Mouse (Mus musculus) CH12.LX (cell line): Measurements from ENCODE around the gene Arhgap5. TPM values are rescaled to one million over a fixed set of nuclear protein-coding genes. Genes with fewer than 3 reads are reported as not detected.

ENCODE experiments used
- DNase-seq: peaks from one replicate; pipeline ENCODE4 v3.0.0-alpha.2; 2013; ENCODE audit errors: extremely low read depth
- H3K27ac ChIP-seq: 2 replicates; pipeline ENCODE4 v1.5.1; 2012; ENCODE audit warnings: low read depth, mild to moderate bottlenecking, control low read depth, moderate library complexity; ENCODE audit not compliant: insufficient read depth
- H3K27me3 ChIP-seq: replicated peaks from 2 replicates; pipeline ENCODE3; 2012; ENCODE audit warnings: inconsistent platforms
- H3K36me3 ChIP-seq, 2 experiments: replicated peaks in 1 of 2; 2 replicates each; pipeline versions ENCODE3 to v1.6.1; 2012; ENCODE audit warnings: inconsistent platforms in 1 of 2, low read length in 1 of 2, mild to moderate bottlenecking in 1 of 2, mixed read lengths in 1 of 2, moderate library complexity in 1 of 2; ENCODE audit not compliant: control insufficient read depth in 1 of 2, insufficient read depth in 1 of 2
- H3K4me1 ChIP-seq, 2 experiments: 2 replicates each; pipeline ENCODE4 v1.6.1; 2012; ENCODE audit warnings: inconsistent platforms in 1 of 2, moderate library complexity in 1 of 2; ENCODE audit not compliant: insufficient read depth in 2 of 2, control insufficient read depth in 1 of 2
- H3K4me2 ChIP-seq: 2 replicates; pipeline ENCODE4 v1.6.1; 2012; ENCODE audit warnings: low read depth, mild to moderate bottlenecking, control low read depth; ENCODE audit not compliant: poor library complexity, insufficient read depth, severe bottlenecking
- H3K4me3 ChIP-seq, 3 experiments: fragments of 150-350 bp in 1 of 3; sonication (generic) in 1 of 3; replicated peaks in 1 of 3; 2 replicates each; pipeline versions ENCODE3 to v1.5.1; 2011 to 2012; ENCODE audit warnings: low read depth in 2 of 3, low read length in 2 of 3, mild to moderate bottlenecking in 2 of 3, moderate library complexity in 2 of 3, control low read depth in 1 of 3, improper control_type of control experiment in 1 of 3, inconsistent platforms in 1 of 3, mixed read lengths in 1 of 3; ENCODE audit not compliant: poor library complexity in 1 of 3
- H3K79me2 ChIP-seq: replicated peaks from 2 replicates; pipeline ENCODE4 v1.6.1; 2012; ENCODE audit warnings: mild to moderate bottlenecking, moderate library complexity; ENCODE audit not compliant: control insufficient read depth, poor library complexity, insufficient read depth, severe bottlenecking; ENCODE audit errors: extremely low read depth
- H3K9ac ChIP-seq: 2 replicates; pipeline ENCODE4 v1.6.1; 2012; ENCODE audit warnings: low read depth, mild to moderate bottlenecking, control low read depth, moderate library complexity; ENCODE audit not compliant: insufficient read depth
- H3K9me3 ChIP-seq: replicated peaks from 2 replicates; pipeline ENCODE3; 2012; ENCODE audit warnings: low read length, inconsistent platforms, mixed read lengths
- CTCF ChIP-seq, 2 experiments: IDR thresholded peaks in 1 of 2; conservative IDR thresholded peaks in 1 of 2; 2 replicates each; pipeline ENCODE4 v1.5.1; 2011 to 2012; ENCODE audit warnings: low read depth in 2 of 2, low read length in 2 of 2, improper control_type of control experiment in 1 of 2, inconsistent platforms in 1 of 2, mild to moderate bottlenecking in 1 of 2, moderate library complexity in 1 of 2
- EP300 ChIP-seq: IDR thresholded peaks from 2 replicates; pipeline ENCODE4 v1.6.1; 2011; ENCODE audit warnings: low read length, improper control_type of control experiment
- ETS1 ChIP-seq: conservative IDR thresholded peaks from 2 replicates; pipeline ENCODE4 v1.6.1; 2012; ENCODE audit warnings: low read depth, mild to moderate bottlenecking, inconsistent platforms, low read length, improper control_type of control experiment, moderate library complexity
- IRF4 ChIP-seq: IDR thresholded peaks from 2 replicates; pipeline ENCODE4 v1.6.1; 2014; ENCODE audit warnings: low read depth, mild to moderate bottlenecking, inconsistent platforms, low read length, improper control_type of control experiment
- JUN ChIP-seq: IDR thresholded peaks from 2 replicates; pipeline ENCODE4 v1.6.1; 2011; ENCODE audit warnings: low read depth, mild to moderate bottlenecking, low read length, improper control_type of control experiment, moderate library complexity; ENCODE audit not compliant: insufficient read depth
- JUND ChIP-seq: conservative IDR thresholded peaks from 2 replicates; pipeline ENCODE4 v1.6.1; 2011; ENCODE audit warnings: low read depth, low read length, improper control_type of control experiment
- MAFK ChIP-seq: IDR thresholded peaks from 2 replicates; pipeline ENCODE4 v1.6.1; 2011; ENCODE audit warnings: low read length, improper control_type of control experiment; ENCODE audit not compliant: insufficient replicate concordance
- MAX ChIP-seq: IDR thresholded peaks from 2 replicates; pipeline ENCODE4 v1.6.1; 2011; ENCODE audit warnings: low read length, improper control_type of control experiment
- MXI1 ChIP-seq: IDR thresholded peaks from 2 replicates; pipeline ENCODE4 v1.6.1; 2011; ENCODE audit warnings: mild to moderate bottlenecking, low read depth, low read length, improper control_type of control experiment
- MYC ChIP-seq: IDR thresholded peaks from 2 replicates; pipeline ENCODE4 v1.6.1; 2011; ENCODE audit warnings: low read depth, mild to moderate bottlenecking, improper control_type of control experiment, low read length
- NRF1 ChIP-seq: IDR thresholded peaks from 2 replicates; pipeline ENCODE4 v1.6.1; 2014; ENCODE audit warnings: low read depth, mild to moderate bottlenecking, inconsistent platforms, low read length, improper control_type of control experiment, moderate library complexity
- POLR2AphosphoS2 ChIP-seq: IDR thresholded peaks from 2 replicates; pipeline ENCODE4 v1.6.1; 2011; ENCODE audit warnings: low read depth, low read length, improper control_type of control experiment
- RAD21 ChIP-seq: IDR thresholded peaks from 2 replicates; pipeline ENCODE4 v1.6.1; 2011; ENCODE audit warnings: low read depth, mild to moderate bottlenecking, low read length, improper control_type of control experiment, moderate library complexity
- SIN3A ChIP-seq: IDR thresholded peaks from 2 replicates; pipeline ENCODE4 v1.6.1; 2012; ENCODE audit warnings: low read length, improper control_type of control experiment, inconsistent platforms
- TCF12 ChIP-seq: IDR thresholded peaks from 2 replicates; pipeline ENCODE4 v1.6.1; 2014; ENCODE audit warnings: low read depth, mild to moderate bottlenecking, inconsistent platforms, low read length, improper control_type of control experiment
- USF1 ChIP-seq: IDR thresholded peaks from 2 replicates; pipeline ENCODE4 v1.6.1; 2014; ENCODE audit warnings: low read depth, mild to moderate bottlenecking, inconsistent platforms, low read length, improper control_type of control experiment
- ZC3H11A ChIP-seq: IDR thresholded peaks from 2 replicates; pipeline ENCODE4 v1.6.1; 2012; ENCODE audit warnings: low read depth, mild to moderate bottlenecking, inconsistent platforms, low read length, improper control_type of control experiment
- ZKSCAN1 ChIP-seq: IDR thresholded peaks from 2 replicates; pipeline ENCODE4 v1.6.1; 2012; ENCODE audit warnings: low read depth, inconsistent platforms, low read length, improper control_type of control experiment, borderline replicate concordance
- ZMIZ1 ChIP-seq: IDR thresholded peaks from 2 replicates; pipeline ENCODE4 v1.6.1; 2012; ENCODE audit warnings: low read depth, mild to moderate bottlenecking, inconsistent platforms, low read length, improper control_type of control experiment
- ZNF384 ChIP-seq: IDR thresholded peaks from 2 replicates; pipeline ENCODE4 v1.6.1; 2012; ENCODE audit warnings: low read depth, low read length, improper control_type of control experiment, inconsistent platforms
- dilution Hi-C: fragments of 300-500 bp; cut with MboI; formaldehyde crosslinking; loops from 2 replicates; pipeline ENCODE4 v1.14.3; 2020; ENCODE audit warnings: low sequenced_read_pairs; ENCODE audit not compliant: extremely low pct_unique_long_range_greater_than_20kb, extremely low pct_ligation_motif_present
- in situ Hi-C: fragments of 300-500 bp; cut with MboI; formaldehyde crosslinking; loops from 3 replicates; pipeline ENCODE4 v1.14.3; 2019; ENCODE audit warnings: low sequenced_read_pairs, low pct_ligation_motif_present, low pct_unique_long_range_greater_than_20kb, mixed read lengths
- polyA plus RNA-seq: library from polyadenylated mRNA; unstranded; fragments of >175 nt; gene quantifications from 2 replicates; pipeline ENCODE4 v1.2.1, GENCODE M21; 2012; ENCODE audit warnings: low read depth; ENCODE audit not compliant: insufficient read length
- total RNA-seq, 2 experiments: library from RNA; depleted of rRNA; stranded (reverse); fragments of 300-350 nt in 1 of 2; fragments of >200 nt in 1 of 2; gene quantifications; 2 replicates each; pipeline ENCODE4 v1.2.3; 2012 to 2014

The Arhgap5 gene
- total and polyA plus RNA-seq, 3 experiments: 12.0 to 42.7 (median 13.0) TPM

GRCm38 (mm10) chr12:52604256-52604991 lies 100.7 kb downstream of the Arhgap5 start (continued):
- TF ChIP-seq ETS1: peak; percentile 35; the same call in 1 of the 2 replicates
- peak; percentile 35; the same call in 1 of the 2 replicates for TF ChIP-seq ZNF384
- no peak for TF ChIP-seq ZC3H11A
- no peak for TF ChIP-seq SIN3A
- no peak for TF ChIP-seq POLR2AphosphoS2
- no peak for TF ChIP-seq ZMIZ1
- peak; percentile 94 for TF ChIP-seq MAFK
- peak; percentile 25; the same call in 1 of the 2 replicates for TF ChIP-seq IRF4
- TF ChIP-seq, all 38 proteins: peak for 15

- H3K4me3 ChIP-seq: peak overlapping the region; percentile 19 to 93 (median 85)
- in situ Hi-C loops (loop anchor here (25.0 kb wide), 1 partner anchor 218 kb away; no protein-coding TSS in a partner anchor), dilution Hi-C loops (no loop called here)
- DNase-seq: no peak
- peak overlapping the region; percentile 38; the same call in 1 of the 2 replicates for H3K9ac ChIP-seq
- H3K36me3 ChIP-seq: no peaks in the 10 kb centered on the region
- peaks cover 3 to 15% of the 10 kb centered on the region in 2 experiments; a peak in 3 of 4 replicates for H3K4me1 ChIP-seq
- no peaks in the 10 kb centered on the region for H3K79me2 ChIP-seq
- no peak overlapping the region for H3K27ac ChIP-seq
- TF ChIP-seq EP300 (0 out of 2 replicates have a peak, but pooled peaks have one; percentile 18), MXI1 (0 out of 2 replicates have a peak, but pooled peaks have one; percentile 12), NRF1 (no peak)
- peak overlapping the region; percentile 57 for H3K4me2 ChIP-seq
- H3K9me3 ChIP-seq: no peaks in the 10 kb centered on the region
- no peaks in the 10 kb centered on the region for H3K27me3 ChIP-seq
These were observed 101.3 kb downstream of the Arhgap5 start for GRCm38 (mm10) chr12:52604992-52605652.

DNA sequence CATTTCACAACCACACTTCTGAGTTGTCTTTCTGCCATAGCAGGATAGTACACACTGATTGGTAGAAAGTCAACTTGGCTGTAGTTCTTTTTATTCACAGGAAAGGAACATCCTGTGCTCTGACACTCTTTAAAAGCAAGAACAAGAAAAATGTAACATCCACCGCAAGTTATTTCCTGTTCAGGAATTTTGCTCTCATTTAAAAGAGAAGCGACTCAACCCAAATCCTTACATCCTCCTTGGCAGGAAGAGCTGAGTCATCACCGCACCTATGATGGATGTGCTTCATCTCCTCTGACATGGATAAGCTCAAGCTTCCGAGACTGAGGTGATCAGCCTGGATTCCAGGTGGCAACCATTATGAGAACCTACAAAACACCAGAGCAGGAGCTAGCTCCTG lies 103.6 kb downstream of the Arhgap5 start:
- no peaks in the 10 kb centered on the region for H3K27me3 ChIP-seq
- in situ Hi-C loops: loop anchor here (25.0 kb wide), 1 partner anchor 220 kb away; no protein-coding TSS in a partner anchor
- H3K4me3 ChIP-seq: no peak overlapping the region
- peaks cover 0 to 10% of the 10 kb centered on the region in 2 experiments; a peak in 2 of 4 replicates for H3K4me1 ChIP-seq
- H3K27ac ChIP-seq: no peak overlapping the region
- no peak overlapping the region for H3K9ac ChIP-seq
- no peaks in the 10 kb centered on the region for H3K79me2 ChIP-seq
- no peaks in the 10 kb centered on the region for H3K36me3 ChIP-seq
- dilution Hi-C loops: no loop called here
- no peak for DNase-seq
- H3K4me2 ChIP-seq: no peak overlapping the region
- no peak for TF ChIP-seq POLR2AphosphoS2
- no peak for TF ChIP-seq USF1
- no peak for TF ChIP-seq TCF12
- TF ChIP-seq ZKSCAN1: no peak
- no peak for TF ChIP-seq MYC
- TF ChIP-seq ZMIZ1: no peak
- no peak for TF ChIP-seq JUND
- TF ChIP-seq JUN: no peak
- TF ChIP-seq CTCF (conservative IDR thresholded peaks at IDR 0.05 in 1 of 2, IDR thresholded peaks at IDR 0.05 in 1 of 2; ENCODE audit: low read depth in 2 of 2, low read length in 2 of 2): no peak
- TF ChIP-seq MAX: no peak
- no peak for TF ChIP-seq RAD21
- no peak for TF ChIP-seq IRF4
- TF ChIP-seq ZC3H11A: no peak
- TF ChIP-seq NRF1: no peak
- no peaks in the 10 kb centered on the region for H3K9me3 ChIP-seq
